Mouse (Mus musculus) heart, adult 18-20 months (tissue): ENCODE measurements at regions not wholly inside any gene's neighbourhood (a gene's known extent, or its start where the extent isn't known, plus 50 kb on each side); places are given as distances from the start of the nearest gene placed in this dataset.

Source experiments
- DNase-seq, 2 experiments: peaks; one replicate each; pipeline ENCODE4 v3.0.0; 2021 to 2022; ENCODE audit warnings: mixed read lengths in 1 of 2

DNA sequence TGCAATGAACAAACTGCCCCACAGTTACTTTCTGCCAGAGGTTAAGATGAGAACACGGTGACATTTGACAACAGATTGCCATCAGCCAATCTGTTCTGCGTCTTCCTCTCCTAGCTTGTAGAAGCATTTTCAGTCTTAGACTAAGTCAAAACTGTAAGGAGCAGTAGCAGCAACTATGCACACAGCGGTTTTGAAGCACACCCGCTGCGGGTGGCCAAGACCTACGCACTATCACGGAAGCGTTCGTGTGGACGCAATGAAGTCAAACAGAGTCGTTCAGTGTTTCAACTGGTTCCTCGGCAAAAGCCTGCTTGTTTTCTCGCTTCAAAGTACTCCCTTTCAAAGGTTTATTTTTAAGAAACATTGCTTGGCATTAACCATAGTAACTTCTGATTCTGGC lies 212.9 kb upstream of the Akirin2 start:
- no peak for DNase-seq

- DNase-seq, result no peak
These were observed 210.7 kb upstream of the Akirin2 start for GRCm38 (mm10) chr4:34340057-34340456.

DNA sequence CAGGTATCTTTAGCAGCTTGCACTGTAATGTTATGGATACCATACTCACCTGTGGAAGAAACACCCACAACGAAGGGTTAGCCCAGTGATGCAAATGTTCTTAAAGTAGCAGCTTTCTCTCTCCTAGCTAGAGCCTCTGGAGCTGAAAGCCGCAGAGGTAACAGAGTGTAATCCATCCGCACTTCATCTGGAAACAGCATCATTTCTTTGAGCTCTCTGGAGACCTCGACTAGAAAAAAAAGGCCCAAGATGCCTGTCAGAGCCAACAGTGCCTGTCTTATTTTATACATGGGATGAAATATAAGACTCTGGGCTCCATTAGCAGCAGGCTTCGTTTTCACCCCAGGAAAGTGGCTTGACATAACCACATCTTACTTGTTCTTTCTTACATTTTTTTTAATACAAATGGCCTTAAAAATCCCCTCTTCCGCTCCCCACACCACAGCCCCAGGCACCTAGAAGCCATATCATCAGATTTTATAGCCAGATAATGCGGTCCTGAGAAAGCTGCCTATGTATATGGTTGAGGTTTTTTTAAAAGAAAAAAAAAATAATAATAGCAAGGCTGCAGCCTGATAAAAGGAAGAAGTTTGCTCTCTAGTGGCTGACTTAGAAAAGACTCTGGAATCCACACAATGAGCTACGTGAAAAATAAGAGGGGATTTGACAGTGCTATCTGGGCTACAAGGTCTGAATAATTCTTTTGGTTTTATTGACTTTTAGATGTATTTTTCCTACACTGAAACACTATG lies 179.3 kb upstream of the Akirin2 start:
- DNase-seq, result no peak

DNA sequence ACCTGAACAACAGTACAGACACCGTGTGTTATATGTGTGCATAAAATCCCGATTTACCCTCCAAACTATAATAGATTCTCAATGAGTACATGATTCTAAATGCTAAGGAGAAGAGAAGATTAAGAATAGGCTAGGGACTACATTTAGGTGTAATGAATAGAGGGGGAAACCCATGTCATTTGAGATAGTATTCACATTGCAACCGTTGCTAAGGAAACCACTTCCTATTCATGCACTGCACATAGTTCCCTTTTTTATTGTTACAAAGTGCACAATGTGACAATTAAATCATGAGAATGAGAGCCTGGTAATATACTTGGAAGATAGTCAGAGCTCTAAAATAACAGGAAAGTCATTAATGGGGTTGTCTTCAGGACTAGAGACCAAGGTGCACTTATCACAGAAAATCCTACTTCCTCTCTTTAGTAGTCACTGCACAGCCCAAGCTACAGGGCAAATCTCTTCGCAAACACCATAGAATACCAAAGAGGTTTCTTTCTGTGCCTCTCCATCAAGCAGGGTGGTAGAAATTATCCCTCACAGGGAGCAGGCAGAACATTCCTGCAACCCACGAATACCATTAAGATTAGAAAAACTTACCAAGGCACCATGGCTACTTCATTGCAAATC lies 164.3 kb upstream of the Akirin2 start:
- DNase-seq, result no peak

DNA sequence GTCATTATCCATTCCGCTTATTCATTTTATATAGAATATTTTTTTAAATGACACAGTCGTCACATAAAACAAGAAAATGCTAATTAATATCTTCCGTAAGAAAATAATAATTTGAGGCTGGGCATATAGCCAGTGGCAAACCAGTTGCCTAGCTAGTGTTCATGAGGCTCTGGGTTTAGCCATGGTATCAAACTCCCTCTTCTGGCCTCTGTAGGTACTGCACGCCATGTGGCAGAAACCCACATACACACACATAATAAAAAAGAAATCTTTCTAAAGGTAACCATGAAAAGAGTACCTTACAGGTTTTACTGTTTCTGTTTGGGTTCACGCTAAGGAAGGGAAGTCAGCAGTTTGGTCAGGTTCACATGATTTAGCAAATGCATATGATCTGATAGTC lies 159.2 kb upstream of the Akirin2 start:
- DNase-seq, result no peak

- peak; percentile 33 to 44 for DNase-seq
These were observed 147.7 kb upstream of the Akirin2 start for GRCm38 (mm10) chr4:34403061-34403460.

- DNase-seq, result peak; percentile 14 to 33
These were observed 143.6 kb upstream of the Akirin2 start for GRCm38 (mm10) chr4:34407181-34407580.

DNA sequence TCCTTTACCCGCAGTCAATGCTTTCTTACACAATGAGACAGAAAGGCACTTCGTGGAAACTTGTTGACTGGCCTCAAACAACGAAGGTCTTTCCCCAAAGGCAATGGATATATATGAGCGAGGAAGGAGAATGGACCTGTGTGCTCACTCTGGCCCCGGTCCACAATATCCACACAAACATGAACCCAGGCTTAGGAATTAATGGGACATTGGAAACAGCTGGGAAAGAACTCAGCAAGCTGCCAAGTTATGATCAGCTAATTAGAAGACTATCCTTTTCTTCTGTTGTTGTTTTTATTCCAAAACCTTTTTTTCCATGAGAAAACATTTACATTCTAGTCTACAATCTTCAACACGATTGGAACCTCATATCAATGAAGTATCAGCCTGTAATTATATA lies 129.8 kb upstream of the Akirin2 start:
- no peak for DNase-seq

DNA sequence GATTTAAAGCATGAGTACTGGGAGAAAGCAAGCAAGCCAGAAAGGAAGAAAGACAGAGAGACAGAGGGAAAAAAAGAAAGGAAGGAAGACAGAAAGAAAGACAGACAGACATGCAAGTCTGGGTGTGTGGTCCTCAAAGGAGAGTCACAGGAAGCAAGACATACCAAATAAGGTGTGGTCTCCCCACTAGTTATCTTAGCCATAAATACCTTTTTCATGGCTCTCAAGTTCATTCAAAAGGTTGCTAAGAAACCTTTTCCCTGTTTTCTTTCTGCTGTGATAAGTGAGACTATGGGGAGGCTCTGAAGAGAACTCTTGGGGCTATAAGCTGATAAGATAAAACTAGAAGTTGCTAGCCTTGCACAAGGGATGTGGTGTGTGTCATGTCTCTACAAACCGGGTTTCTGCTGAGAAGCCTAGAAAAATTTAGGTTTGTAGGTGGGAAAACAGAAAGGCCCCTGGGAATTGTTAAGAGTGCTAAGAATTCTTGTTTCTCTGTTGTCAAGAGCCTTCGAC lies 126.5 kb upstream of the Akirin2 start:
- no peak for DNase-seq

DNA sequence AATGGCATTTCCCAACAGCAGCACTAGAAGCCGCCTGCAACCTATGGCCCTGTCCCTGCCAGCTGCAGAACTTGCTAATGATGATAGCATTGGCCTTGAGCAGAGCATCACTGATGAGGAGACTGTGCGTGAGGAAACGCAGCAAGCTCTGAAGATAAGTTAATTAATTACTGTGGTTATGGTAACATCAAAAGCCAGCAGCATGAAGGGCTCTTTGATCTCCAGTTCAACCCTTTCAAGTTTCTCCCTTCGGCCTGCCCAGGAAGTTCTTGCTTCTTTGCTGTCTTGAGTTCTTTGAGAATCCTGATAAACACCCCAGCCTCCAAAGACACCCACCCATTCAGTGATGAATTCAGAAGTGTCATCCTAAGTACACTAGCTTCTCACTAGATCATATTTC lies 121.7 kb upstream of the Akirin2 start:
- no peak for DNase-seq

- DNase-seq, result peak; percentile 9 to 17
These were observed 121.1 kb upstream of the Akirin2 start for GRCm38 (mm10) chr4:34429456-34430235.

GRCm38 (mm10) chr4:34437316-34437715 lies 113.4 kb upstream of the Akirin2 start:
- no peak for DNase-seq

DNA sequence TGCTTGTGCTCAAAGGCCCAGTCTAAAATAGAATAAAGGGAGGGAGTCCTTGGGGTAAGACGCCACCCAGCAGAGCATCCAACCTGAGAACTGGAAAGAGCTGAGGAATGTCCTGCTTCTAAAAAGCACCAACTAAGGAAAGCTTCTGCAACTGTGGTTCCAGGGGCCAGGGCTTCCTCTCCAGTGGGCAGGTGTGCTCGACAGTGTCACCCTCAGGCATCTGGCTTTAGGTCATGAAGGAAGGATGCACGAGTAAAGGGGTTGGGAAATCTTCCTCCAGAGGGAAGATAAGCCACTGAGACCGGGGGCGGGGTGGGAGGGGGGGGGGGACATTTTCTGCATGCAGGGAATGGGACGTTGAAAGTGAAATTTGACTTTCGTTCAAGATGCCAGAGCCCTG lies 101.2 kb upstream of the Akirin2 start:
- DNase-seq, result no peak

DNA sequence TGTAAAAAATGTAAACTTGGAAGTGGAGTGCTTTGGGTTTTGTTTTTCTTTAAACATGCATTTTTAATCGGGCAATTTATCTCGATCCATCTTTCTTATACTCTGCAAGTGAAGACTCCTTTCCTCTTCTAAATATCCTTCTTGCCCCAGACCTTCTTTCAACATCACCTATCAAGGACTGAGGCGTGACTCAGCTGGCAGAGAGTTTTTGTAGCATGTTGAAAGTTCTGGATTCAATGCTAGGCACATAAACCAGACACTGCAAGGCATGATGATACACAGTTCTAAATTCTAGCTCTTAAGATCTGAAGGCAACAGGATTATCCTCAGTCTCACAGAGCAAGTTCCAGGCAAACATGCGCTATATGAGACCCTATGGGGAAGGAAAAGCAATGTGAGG lies 88.1 kb upstream of the Akirin2 start:
- no peak for DNase-seq

DNA sequence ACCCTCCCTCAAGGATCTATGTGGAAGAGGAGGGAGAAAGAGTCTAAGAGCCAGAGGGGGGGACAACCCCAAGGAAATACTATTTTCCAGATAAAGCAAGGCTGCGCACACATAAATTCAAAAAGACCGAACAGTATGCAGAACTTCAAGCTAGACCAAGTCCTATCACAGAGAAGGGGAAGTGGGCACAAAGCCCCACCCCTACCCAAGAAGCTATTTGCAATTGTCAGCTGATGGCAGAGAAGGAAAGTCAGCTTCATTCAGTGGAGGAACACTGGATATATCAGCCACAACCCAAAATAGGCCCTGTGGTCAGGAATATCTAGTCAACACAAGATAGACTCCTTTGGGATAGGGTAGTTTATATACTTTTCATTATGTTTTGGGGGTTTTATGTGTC lies 84.9 kb upstream of the Akirin2 start:
- peak; percentile 6 to 34 for DNase-seq

- DNase-seq, result no peak
These were observed 84.4 kb upstream of the Akirin2 start for GRCm38 (mm10) chr4:34466309-34466708.

DNA sequence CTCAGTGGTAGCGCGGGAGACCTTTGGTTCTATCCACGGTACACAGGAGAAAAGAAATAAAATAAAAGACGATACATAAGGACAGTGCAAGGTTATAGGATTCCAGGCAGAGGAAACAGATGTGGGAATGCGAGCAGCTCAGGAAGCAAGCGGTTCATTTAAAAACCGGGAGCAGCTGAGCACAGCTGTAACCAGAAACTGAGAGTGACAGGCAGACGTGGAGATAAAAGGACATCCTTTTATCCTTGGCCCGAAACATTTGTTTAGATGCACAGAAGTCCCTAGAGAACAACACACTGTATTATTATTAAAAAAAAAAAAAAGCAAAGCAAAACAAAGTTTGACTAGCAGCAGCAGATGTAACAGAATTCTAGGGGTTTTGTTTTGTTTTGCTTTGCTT lies 82.6 kb upstream of the Akirin2 start:
- no peak for DNase-seq

GRCm38 (mm10) chr4:34475792-34476448 lies 74.8 kb upstream of the Akirin2 start:
- DNase-seq, result peak; percentile 16 to 17

GRCm38 (mm10) chr4:34484273-34484672 lies 66.5 kb upstream of the Akirin2 start:
- no peak for DNase-seq

DNA sequence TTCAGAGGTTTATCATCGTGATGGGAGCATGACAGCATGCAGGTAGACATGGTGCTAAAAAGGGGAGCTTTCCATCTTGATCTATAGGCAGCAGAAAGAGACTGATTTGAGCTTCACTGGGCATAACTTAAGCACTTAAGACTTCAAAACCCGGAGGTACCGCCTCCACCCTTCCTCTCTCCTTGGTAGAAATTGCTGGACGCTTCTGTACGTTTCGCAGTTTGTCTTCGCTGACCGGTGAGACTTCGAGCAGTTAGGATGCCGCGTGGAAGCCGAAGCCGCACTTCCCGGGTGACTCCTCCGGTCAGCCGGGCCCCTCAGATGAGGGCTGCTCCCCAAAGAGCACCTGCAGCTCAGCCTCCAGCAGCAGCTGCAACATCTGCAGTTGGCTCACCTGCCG lies 65.2 kb upstream of the Akirin2 start:
- no peak for DNase-seq

DNA sequence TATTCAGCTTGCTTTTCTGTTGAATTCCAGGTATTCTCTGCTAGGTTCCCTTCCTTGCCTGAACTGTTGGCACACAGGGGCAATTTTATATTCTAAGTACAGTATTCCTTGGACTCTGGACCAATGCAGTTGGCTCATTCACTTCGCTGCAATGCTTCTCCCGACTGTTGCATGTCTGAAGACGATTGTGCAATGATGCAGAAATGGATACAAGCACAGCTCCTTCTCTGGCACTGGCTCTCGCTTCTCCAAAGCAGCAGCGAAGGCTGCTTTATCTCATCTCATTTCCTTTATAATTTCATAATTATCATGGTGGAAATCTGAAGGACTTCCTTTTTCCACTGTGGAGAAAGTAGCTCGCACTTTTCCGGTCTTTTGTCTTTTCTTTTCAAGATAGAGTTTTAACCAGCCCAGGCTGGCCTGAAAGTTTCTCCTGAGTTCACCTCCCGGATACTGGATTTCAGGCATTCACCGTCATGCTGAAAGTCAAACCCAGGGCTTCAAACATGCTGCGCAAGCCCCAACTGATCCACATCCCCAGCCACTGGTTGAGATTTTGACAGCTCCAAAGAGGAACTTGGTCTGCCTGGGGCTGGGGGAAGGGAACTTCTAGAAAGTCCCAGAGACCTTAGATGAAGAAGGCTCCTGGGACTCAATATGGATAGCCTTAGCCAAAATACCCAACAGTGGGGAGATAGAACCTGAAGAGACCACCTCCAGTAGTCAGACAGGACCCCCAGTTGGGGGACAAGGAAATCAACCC lies 55.6 kb upstream of the Akirin2 start:
- DNase-seq, result peak; percentile 25 to 55

- no peak for DNase-seq
These were observed 52.4 kb upstream of the Akirin2 start for GRCm38 (mm10) chr4:34498325-34498724.
